Mouse (Mus musculus) hindbrain, embryonic 14.5 days (tissue): ENCODE results near the gene Ldlrad2. TPM values are rescaled to one million over a fixed set of nuclear protein-coding genes. Genes with fewer than 3 reads are reported as not detected.

Experiments
- ATAC-seq: fragments of 200-750 bp; cut with Nextera tagmentation; 2 replicates; pipeline ENCODE4 v1.8.0; 2017; ENCODE audit warnings: moderate number of reproducible peaks, mild to moderate bottlenecking, moderate TSS enrichment, moderate library complexity; ENCODE audit not compliant: low FRiP score
- DNase-seq: peaks from one replicate; pipeline ENCODE4 v3.0.0-alpha.2; 2015; ENCODE audit warnings: low spot score
- H3K27ac ChIP-seq: fragments of 300-500 bp; sonication (generic); 2 replicates; pipeline ENCODE4 v1.5.1; 2014; ENCODE audit warnings: mild to moderate bottlenecking, moderate library complexity
- H3K27me3 ChIP-seq: fragments of 300-500 bp; sonication (generic); 2 replicates; pipeline ENCODE4 v1.6.1; 2014; ENCODE audit warnings: mild to moderate bottlenecking, low read length, mixed read lengths; ENCODE audit not compliant: control insufficient read depth, insufficient read depth
- H3K36me3 ChIP-seq: fragments of 300-500 bp; sonication (generic); replicated peaks from 2 replicates; pipeline ENCODE4 v1.6.1; 2014; ENCODE audit not compliant: control insufficient read depth, insufficient read depth
- H3K4me1 ChIP-seq: fragments of 300-500 bp; sonication (generic); replicated peaks from 2 replicates; pipeline ENCODE4 v1.6.1; 2014; ENCODE audit warnings: antibody characterized with exemption, low read length, mixed read lengths; ENCODE audit not compliant: control insufficient read depth, insufficient read depth
- H3K4me2 ChIP-seq: fragments of 300-500 bp; sonication (generic); replicated peaks from 2 replicates; pipeline ENCODE4 v1.6.1; 2014; ENCODE audit warnings: mild to moderate bottlenecking, moderate library complexity
- H3K4me3 ChIP-seq: fragments of 300-500 bp; sonication (generic); replicated peaks from 2 replicates; pipeline ENCODE4 v1.5.1; 2014; ENCODE audit warnings: mild to moderate bottlenecking, low read length
- H3K9ac ChIP-seq: fragments of 300-500 bp; sonication (generic); 2 replicates; pipeline ENCODE4 v1.6.1; 2014
- H3K9me3 ChIP-seq: fragments of 300-500 bp; sonication (generic); 2 replicates; pipeline ENCODE4 v1.6.1; 2016; ENCODE audit warnings: low read length; ENCODE audit not compliant: control insufficient read depth
- WGBS: fragments of 180-500 bp; shearing (Covaris S2); extraction: QIAGEN DNeasy Blood & Tissue Kit; methylation state at CpG from one replicate; pipeline ENCODE4 v1.1.7; 2014; 5-methylcytosine and 5-hydroxymethylcytosine counted together
- polyA plus RNA-seq: library from polyadenylated mRNA; unstranded; fragments of >200 nt; fragmentation: Nextera tagmentation; extraction: Ambion mirVana; gene quantifications from 2 replicates; pipeline ENCODE4 v1.2.1, GENCODE M21; 2014

Gene Ldlrad2
- polyA plus RNA-seq, 1 experiment from 2014 or later = not detected

DNA sequence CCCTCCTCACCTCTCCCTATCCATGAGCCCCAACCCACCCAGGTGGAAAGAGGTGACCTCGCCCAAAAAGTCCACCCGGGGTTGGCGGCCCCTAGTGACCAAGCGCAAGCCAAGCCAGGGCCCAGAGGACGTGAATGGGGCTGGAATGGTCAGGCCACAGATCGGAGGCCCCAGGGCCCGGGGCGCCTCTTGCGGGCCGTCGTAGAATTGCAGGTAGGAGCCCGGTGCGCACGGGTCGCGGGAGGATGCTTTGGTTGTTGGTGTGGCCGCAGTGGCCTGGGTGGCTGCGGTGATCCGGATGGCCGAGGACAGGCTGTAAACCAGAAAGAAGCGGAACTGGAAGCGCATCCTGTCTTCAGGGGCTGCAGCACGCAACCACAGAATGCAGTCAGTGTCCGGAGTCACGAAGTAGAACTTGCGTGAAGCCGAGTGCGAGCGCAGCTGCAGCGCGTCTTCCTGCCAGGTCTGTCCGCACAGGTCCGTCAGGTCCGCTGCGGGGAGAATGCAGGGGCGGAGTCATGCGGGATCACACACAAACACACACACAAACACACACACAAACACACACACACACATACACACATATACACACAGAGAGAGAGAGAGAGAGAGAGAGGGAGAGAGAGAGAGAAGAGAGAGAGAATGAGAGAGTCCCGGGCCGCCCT lies 3.9 kb upstream of the Ldlrad2 start:
- H3K27me3 ChIP-seq = peaks cover 18% of the 10 kb centered on the region
- no peaks in the 10 kb centered on the region for H3K36me3 ChIP-seq
- peaks cover 5% of the 10 kb centered on the region; the same call in 1 of the 2 replicates for H3K4me1 ChIP-seq
- no peak overlapping the region for H3K27ac ChIP-seq
- peak overlapping the region; percentile 34; the same call in 1 of the 2 replicates for H3K9ac ChIP-seq
- ATAC-seq (no peak), DNase-seq (peak; percentile 52)
- H3K9me3 ChIP-seq = no peaks in the 10 kb centered on the region
- WGBS = 4% methylated on average over 39 of the region's 39 CpGs
- H3K4me2 ChIP-seq = peak overlapping the region; percentile 60
- peak overlapping the region; percentile 27 for H3K4me3 ChIP-seq

DNA sequence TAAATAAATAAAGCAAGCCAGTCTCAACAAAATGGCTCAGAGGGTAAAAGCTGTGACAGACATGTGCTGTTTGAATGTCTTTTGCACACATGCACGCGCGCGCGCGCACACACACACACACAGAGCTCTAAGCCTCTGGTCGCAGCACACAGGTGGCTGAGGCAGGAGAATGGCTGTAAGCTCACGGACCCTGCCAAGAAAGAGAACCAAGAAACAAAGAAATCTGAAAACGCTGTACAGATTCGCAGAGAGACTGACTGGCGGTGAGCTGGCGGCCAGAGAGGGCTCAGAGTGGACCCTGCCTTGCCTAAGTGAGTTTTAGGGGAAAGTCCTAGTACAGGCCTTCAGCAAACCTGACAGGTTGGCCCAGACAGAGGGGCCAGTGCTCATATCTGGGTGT lies 3.1 kb upstream of the Ldlrad2 start:
- DNase-seq (no peak), ATAC-seq (no peak)
- Histone ChIP-seq H3K27ac (no peak overlapping the region), H3K9ac (no peak overlapping the region), H3K4me2 (no peak overlapping the region), H3K9me3 (no peaks in the 10 kb centered on the region), H3K27me3 (peaks cover 18% of the 10 kb centered on the region), H3K4me3 (no peak overlapping the region), H3K4me1 (peaks cover 5% of the 10 kb centered on the region; the same call in 1 of the 2 replicates), H3K36me3 (no peaks in the 10 kb centered on the region)
- WGBS = 94% methylated on average over 12 of the region's 12 CpGs

GRCm38 (mm10) chr4:137569873-137570272 lies 4.5 kb downstream of the Ldlrad2 start:
- DNase-seq = no peak
- H3K9ac ChIP-seq = no peak overlapping the region
- ATAC-seq = no peak
- H3K27me3 ChIP-seq = no peaks in the 10 kb centered on the region
- H3K4me1 ChIP-seq = no peaks in the 10 kb centered on the region
- H3K36me3 ChIP-seq = no peaks in the 10 kb centered on the region
- H3K27ac ChIP-seq = no peak overlapping the region
- H3K4me3 ChIP-seq = no peak overlapping the region
- no peak overlapping the region for H3K4me2 ChIP-seq
- 77% methylated on average over 9 of the region's 9 CpGs for WGBS
- H3K9me3 ChIP-seq = no peaks in the 10 kb centered on the region

DNA sequence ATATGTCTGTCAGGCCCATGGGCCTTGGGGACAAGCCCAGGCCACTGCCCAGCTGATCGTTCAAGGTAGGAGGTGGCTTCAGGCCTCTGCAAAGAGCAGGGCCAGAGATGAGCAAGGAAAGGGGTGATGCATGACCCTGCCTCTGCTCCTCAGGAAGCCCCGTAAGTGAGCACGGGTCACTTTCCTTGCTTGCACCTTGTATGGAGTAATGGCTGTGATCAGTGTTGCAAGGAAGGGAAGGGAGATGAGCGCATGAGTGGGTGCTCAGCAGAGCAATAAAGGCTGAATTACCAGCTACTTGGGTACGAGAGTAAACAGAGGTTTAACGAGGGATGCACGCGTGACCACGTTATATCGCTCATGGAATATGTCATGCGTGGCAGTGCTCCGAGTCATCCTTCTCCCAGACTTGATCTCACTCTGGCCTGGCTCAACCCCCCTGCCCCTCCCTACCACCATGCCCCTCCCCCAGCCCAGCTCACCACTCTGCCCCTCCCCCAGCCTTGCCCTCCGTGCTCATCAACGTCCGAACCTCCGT lies 17.6 kb downstream of the Ldlrad2 start:
- 85% methylated on average over 16 of the region's 16 CpGs for WGBS
- Histone ChIP-seq H3K4me3 (no peak overlapping the region), H3K27ac (no peak overlapping the region), H3K4me1 (no peaks in the 10 kb centered on the region), H3K27me3 (no peaks in the 10 kb centered on the region), H3K9me3 (no peaks in the 10 kb centered on the region), H3K9ac (no peak overlapping the region), H3K4me2 (no peak overlapping the region), H3K36me3 (no peaks in the 10 kb centered on the region)
- ATAC-seq (no peak), DNase-seq (no peak)

GRCm38 (mm10) chr4:137553466-137553865 lies 20.9 kb downstream of the Ldlrad2 start:
- no peak overlapping the region for H3K4me2 ChIP-seq
- H3K27ac ChIP-seq = no peak overlapping the region
- ATAC-seq (no peak), DNase-seq (no peak)
- H3K4me1 ChIP-seq = no peaks in the 10 kb centered on the region
- WGBS = 96% methylated on average over 17 of the region's 17 CpGs
- H3K9me3 ChIP-seq = no peaks in the 10 kb centered on the region
- H3K27me3 ChIP-seq = no peaks in the 10 kb centered on the region
- H3K9ac ChIP-seq = no peak overlapping the region
- H3K36me3 ChIP-seq = 0 out of 2 replicates have a peak, but pooled peaks cover under 1% of the 10 kb centered on the region
- no peak overlapping the region for H3K4me3 ChIP-seq

- Histone ChIP-seq H3K27me3 (no peaks in the 10 kb centered on the region), H3K4me1 (no peaks in the 10 kb centered on the region), H3K4me2 (no peak overlapping the region), H3K27ac (no peak overlapping the region), H3K9me3 (no peaks in the 10 kb centered on the region), H3K36me3 (0 out of 2 replicates have a peak, but pooled peaks cover 4% of the 10 kb centered on the region), H3K9ac (no peak overlapping the region), H3K4me3 (no peak overlapping the region)
- WGBS = 69% methylated on average over 5 of the region's 5 CpGs
- ATAC-seq (no peak), DNase-seq (peak; percentile 27)
Measured at GRCm38 (mm10) chr4:137546003-137546525, 28.3 kb downstream of the Ldlrad2 start.

DNA sequence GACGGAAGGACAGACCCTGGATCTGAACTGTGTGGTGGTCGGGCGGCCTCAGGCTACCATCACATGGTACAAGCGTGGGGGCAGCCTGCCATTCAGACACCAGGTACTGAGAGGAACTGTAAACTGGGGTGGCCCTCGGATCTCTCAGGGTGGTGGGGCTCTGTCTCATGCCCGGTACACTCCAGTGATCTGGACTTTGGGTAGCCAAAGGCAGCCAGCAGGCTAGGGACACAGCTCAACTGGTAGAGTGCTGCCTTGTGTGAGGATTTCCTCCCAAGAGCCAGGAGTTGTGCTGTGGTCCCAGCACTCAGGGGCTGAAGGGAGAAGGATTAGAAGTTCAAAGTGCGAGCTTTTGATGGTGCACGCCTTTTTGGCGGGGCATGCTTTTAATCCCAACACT lies 28.8 kb downstream of the Ldlrad2 start:
- 91% methylated on average over 9 of the region's 9 CpGs for WGBS
- no peak for ATAC-seq
- no peak overlapping the region for H3K9ac ChIP-seq

DNA sequence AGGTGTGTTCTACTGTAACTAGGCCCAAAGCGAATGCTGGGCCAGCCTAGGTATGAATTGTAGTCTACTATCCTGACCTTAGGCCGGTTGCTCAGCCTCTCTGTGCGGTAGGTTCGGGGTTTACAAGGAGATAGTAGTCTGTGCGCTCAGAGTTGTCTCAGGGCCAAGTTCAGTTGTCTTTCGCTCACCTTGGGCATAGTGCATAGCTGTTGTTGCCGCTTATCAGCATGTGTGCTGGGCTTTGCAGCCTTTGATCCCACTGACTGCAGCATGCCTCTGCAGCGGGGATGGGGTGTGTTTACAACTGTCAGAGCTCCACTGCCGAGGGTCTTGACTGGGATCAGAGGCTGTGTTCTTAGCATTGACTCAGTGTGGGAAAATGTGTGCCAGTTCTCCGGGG lies 31.4 kb downstream of the Ldlrad2 start:
- no peak for ATAC-seq
- Histone ChIP-seq H3K4me1 (no peaks in the 10 kb centered on the region), H3K9me3 (no peaks in the 10 kb centered on the region), H3K27ac (no peak overlapping the region), H3K4me3 (no peak overlapping the region), H3K9ac (no peak overlapping the region), H3K4me2 (no peak overlapping the region), H3K36me3 (no peaks in the 10 kb centered on the region), H3K27me3 (no peaks in the 10 kb centered on the region)
- no peak for DNase-seq
- WGBS = 91% methylated on average over 10 of the region's 10 CpGs

More for the DNA sequence above, 28.8 kb downstream of the Ldlrad2 start:
- Histone ChIP-seq H3K36me3 (0 out of 2 replicates have a peak, but pooled peaks cover 4% of the 10 kb centered on the region), H3K9me3 (no peaks in the 10 kb centered on the region), H3K4me3 (no peak overlapping the region), H3K27ac (no peak overlapping the region), H3K4me1 (no peaks in the 10 kb centered on the region), H3K27me3 (no peaks in the 10 kb centered on the region), H3K4me2 (no peak overlapping the region)
- DNase-seq = no peak

DNA sequence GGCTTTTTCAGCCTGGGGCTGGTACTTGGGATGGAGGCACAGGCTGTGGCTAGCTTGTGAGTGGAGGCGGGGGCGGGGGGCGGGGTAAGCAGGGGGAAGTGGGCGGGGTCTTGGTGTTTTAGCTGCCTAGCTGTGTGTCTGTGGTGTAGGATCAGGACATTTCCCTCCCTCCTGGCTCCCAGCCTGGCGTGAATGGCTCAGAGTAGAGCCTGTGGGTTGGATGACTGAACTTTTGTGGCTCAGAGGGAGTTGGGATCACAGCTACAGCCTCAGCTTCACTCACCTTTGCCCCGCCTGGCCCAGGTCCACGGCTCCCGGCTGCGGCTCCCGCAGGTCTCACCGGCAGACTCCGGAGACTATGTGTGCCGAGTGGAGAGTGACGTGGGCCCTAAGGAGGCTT lies 34.0 kb downstream of the Ldlrad2 start:
- Histone ChIP-seq H3K27ac (no peak overlapping the region), H3K27me3 (no peaks in the 10 kb centered on the region), H3K4me1 (no peaks in the 10 kb centered on the region), H3K4me3 (no peak overlapping the region), H3K4me2 (no peak overlapping the region), H3K36me3 (no peaks in the 10 kb centered on the region), H3K9me3 (no peaks in the 10 kb centered on the region), H3K9ac (no peak overlapping the region)
- ATAC-seq = no peak
- no peak for DNase-seq
- 81% methylated on average over 14 of the region's 14 CpGs for WGBS
